ENCODE assay signal across 9 mouse cellular contexts in genomic region chr2:70629339-70629761, GRCm38 (mm10). TPM values are rescaled to one million over a fixed set of nuclear protein-coding genes. Genes with fewer than 3 reads are reported as not detected.
DNase-seq lines count a peak whose midpoint lies in the region; ATAC-seq and TF ChIP-seq lines count a peak whose summit lies in the region.
"Had no signal": no experiment of that assay in that cellular context is flagged by ENCODE, and none has a peak within 500 bp of the region (broad histone marks: within the 10 kb centered on the region; RNA-seq: fewer than 3 reads in every experiment).

No protein-coding gene starts in this region.

- peak overlapping the region; percentile 27 for H3K4me3 ChIP-seq in midbrain, embryonic 15.5 days
- H3K4me3 ChIP-seq: layer of hippocampus, adult 2 months had no signal

- no peak overlapping the region for H3K9ac ChIP-seq in midbrain, embryonic 15.5 days

- H3K27ac ChIP-seq in midbrain, embryonic 15.5 days, result peak overlapping the region; percentile 68
- H3K27ac ChIP-seq: layer of hippocampus, adult 2 months had no signal

- H3K9me3 ChIP-seq in midbrain, embryonic 15.5 days, result no peaks in the 10 kb centered on the region

- TF ChIP-seq POLR2A in brain, embryonic 14.5 days (IDR thresholded peaks at IDR 0.05; ENCODE audit: borderline replicate concordance, extremely low read depth, insufficient read depth, insufficient read length, poor library complexity, severe bottlenecking), result no peak

- intact Hi-C loops in heart, postnatal 10 days (cut with DNase I), result no loop called here

- H3K4me1 ChIP-seq in midbrain, embryonic 15.5 days, result peaks cover 6% of the 10 kb centered on the region

- TF ChIP-seq CTCF in brain, embryonic 14.5 days (IDR thresholded peaks at IDR 0.05; ENCODE audit: borderline replicate concordance, extremely low read depth, insufficient read depth, insufficient read length), result no peak

- H3K36me3 ChIP-seq in midbrain, embryonic 15.5 days (replicated peaks), result no peaks in the 10 kb centered on the region

- H3K4me2 ChIP-seq in midbrain, embryonic 15.5 days, result peak overlapping the region; percentile 45

- DNase-seq in layer of hippocampus, adult 11-12 months (ENCODE audit: low spot score), result peak; percentile 20
- DNase-seq in layer of hippocampus, postnatal 10 days (ENCODE audit: low spot score in 2 of 2), result no peak
- DNase-seq in brain, embryonic 14.5 days (ENCODE audit: low read depth), result peak; percentile 93
- peak; percentile 25 to 45 for DNase-seq in heart, postnatal 10 days
- peak; percentile 59 to 65 for DNase-seq in kidney, postnatal 36 days
- DNase-seq in gastrocnemius, adult 8-10 months (ENCODE audit: low spot score in 2 of 2), result no peak
- DNase-seq in T-cell, adult 2 months (ENCODE audit: low spot score), result no peak

- ATAC-seq in midbrain, embryonic 15.5 days (replicated peaks), result peak; percentile 95

- WGBS in midbrain, embryonic 15.5 days, result 10% methylated on average over 10 of the region's 10 CpGs

- H3K27me3 ChIP-seq in midbrain, embryonic 15.5 days (replicated peaks), result no peaks in the 10 kb centered on the region

RNA-seq across cellular contexts. Expression of gene Gorasp2, which starts 32.0 kb away (rescaled TPM):
- total RNA-seq in layer of hippocampus, postnatal 10 days (2021), result 100 to 1,000 TPM; 104 to 106 TPM
- 79.5 and 96.4 TPM in 2 replicates for polyA plus RNA-seq in brain, embryonic 14.5 days (2012; rRNA removed)
- 10 to 100 TPM; 84.5 to 86.7 TPM for total RNA-seq in heart, postnatal 10 days (2021)
- 137 and 141 TPM in 2 replicates for polyA plus RNA-seq in midbrain, embryonic 15.5 days (2015; fragmentation: Nextera tagmentation; extraction: Ambion mirVana)
- 10 to 100 TPM; 79.1 to 86.6 (median 82.1) TPM for total RNA-seq in gastrocnemius, adult 8-10 months (2022)

RNA-seq across cellular contexts. Expression of gene Gm26558, which starts 32.6 kb away (rescaled TPM):
- total RNA-seq in layer of hippocampus, postnatal 10 days (2021), result under 1 TPM; 0.80 to 0.87 TPM
- 0.63 and 1.0 TPM in 2 replicates for polyA plus RNA-seq in brain, embryonic 14.5 days (2012; rRNA removed)
- under 1 TPM in 1 of 2 experiments, not detected in 1; 0.32 TPM for total RNA-seq in heart, postnatal 10 days (2021)
- 4.6 and 5.6 TPM in 2 replicates for polyA plus RNA-seq in midbrain, embryonic 15.5 days (2015; fragmentation: Nextera tagmentation; extraction: Ambion mirVana)
- not detected for total RNA-seq in gastrocnemius, adult 8-10 months (2022)
- total RNA-seq: layer of hippocampus, adult 2 months had no signal

Comparison
In these comparisons a context has a peak if more than half of its experiments do, and no peak if none do; other contexts are left out.
1. DNase-seq: peak in layer of hippocampus, adult 11-12 months (single experiment), brain, embryonic 14.5 days (single experiment), heart, postnatal 10 days (2 of 2) and kidney, postnatal 36 days (2 of 2); none in layer of hippocampus, postnatal 10 days (0 of 2), gastrocnemius, adult 8-10 months (0 of 2) and T-cell, adult 2 months (single experiment).